In the genomic region with DNA sequence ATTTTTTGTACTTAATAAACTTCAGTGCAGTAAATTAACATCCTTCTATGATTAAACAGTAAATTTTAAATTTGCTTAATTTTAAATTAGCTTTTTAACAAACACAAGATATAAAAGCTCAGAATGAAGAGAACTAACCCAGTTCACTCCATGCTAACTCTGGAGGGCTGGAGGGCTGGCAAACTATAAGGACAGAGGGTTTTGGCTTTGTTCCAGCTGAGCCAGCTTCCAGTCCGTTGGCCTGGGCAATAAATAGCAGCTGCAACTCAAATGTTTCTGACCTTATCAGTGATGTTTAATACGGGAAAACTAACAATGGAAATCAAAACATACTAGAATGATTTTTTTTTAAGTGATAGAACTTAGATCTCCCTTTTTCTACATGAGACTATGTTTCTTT, we compare ENCODE assay signal across 12 mouse cellular contexts.
DNase-seq lines count a peak whose midpoint lies in the region; ATAC-seq and TF ChIP-seq lines count a peak whose summit lies in the region.
"Had no signal": no experiment of that assay in that cellular context is flagged by ENCODE, and none has a peak within 500 bp of the region (broad histone marks: within the 10 kb centered on the region; RNA-seq: fewer than 3 reads in every experiment).

No protein-coding gene starts in this region.

- H3K27me3 ChIP-seq in limb, embryonic 14.5 days (ENCODE audit: control insufficient read depth, insufficient read depth, low read length) = no peaks in the 10 kb centered on the region
- H3K27me3 ChIP-seq in limb, embryonic 10.5 days (ENCODE audit: low read depth, poor library complexity, severe bottlenecking) = no peaks in the 10 kb centered on the region
- H3K27me3 ChIP-seq: heart, embryonic 13.5 days had no signal

- no peak overlapping the region for H3K4me2 ChIP-seq in limb, embryonic 14.5 days (replicated peaks; ENCODE audit: low read depth, low read length, severe bottlenecking)
- H3K4me2 ChIP-seq: heart, embryonic 13.5 days had no signal

- 8% methylated on average over 2 of the region's 2 CpGs for WGBS in limb, embryonic 14.5 days
- 61% methylated on average over 2 of the region's 2 CpGs for WGBS in limb, embryonic 10.5 days

- DNase-seq in gastrocnemius, adult 2 months = peak; percentile 30
- no peak for DNase-seq in gastrocnemius, postnatal 36 days
- DNase-seq in limb, embryonic 14.5 days (ENCODE audit: low spot score) = peak; percentile 51
- no peak for DNase-seq in limb, embryonic 10.5 days (ENCODE audit: low spot score)
- peak; percentile 15 for DNase-seq in Muller cell, postnatal 12 days (ENCODE audit: inconsistent ontology term)
- DNase-seq in heart, postnatal 14 days = peak; percentile 16 to 40
- no peak for DNase-seq in urinary bladder, postnatal 25 days (ENCODE audit: low spot score)
- DNase-seq in left cerebral cortex, postnatal 25 days (ENCODE audit: low spot score in 2 of 2) = no peak
- DNase-seq: kidney, adult 18-20 months had no signal

- no peak for ATAC-seq in limb, embryonic 14.5 days (ENCODE audit: low FRiP score, low read depth)

- no peaks in the 10 kb centered on the region for H3K36me3 ChIP-seq in limb, embryonic 14.5 days (ENCODE audit: control insufficient read depth, insufficient read depth, low read length)
- H3K36me3 ChIP-seq in limb, embryonic 10.5 days = no peaks in the 10 kb centered on the region
- H3K36me3 ChIP-seq: heart, embryonic 13.5 days had no signal

- H3K27ac ChIP-seq in gastrocnemius, adult 2 months = no peak overlapping the region
- H3K27ac ChIP-seq in limb, embryonic 14.5 days (replicated peaks; ENCODE audit: low read depth, low read length) = no peak overlapping the region
- H3K27ac ChIP-seq in limb, embryonic 10.5 days = no peak overlapping the region
- H3K27ac ChIP-seq: heart, embryonic 13.5 days; liver, embryonic 14.5 days had no signal

- no peak overlapping the region for H3K4me3 ChIP-seq in gastrocnemius, adult 2 months
- H3K4me3 ChIP-seq in limb, embryonic 14.5 days (replicated peaks; ENCODE audit: low read length) = no peak overlapping the region
- no peak overlapping the region for H3K4me3 ChIP-seq in limb, embryonic 10.5 days
- H3K4me3 ChIP-seq: erythroblast, embryonic 14.5 days; heart, embryonic 13.5 days had no signal

- H3K9ac ChIP-seq in limb, embryonic 14.5 days (ENCODE audit: low read depth, low read length, severe bottlenecking) = no peak overlapping the region
- H3K9ac ChIP-seq: heart, embryonic 13.5 days; liver, embryonic 14.5 days had no signal

- intact Hi-C loops in gastrocnemius, adult 2 months (cut with DNase I) = no loop called here
- intact Hi-C loops in gastrocnemius, postnatal 36 days (cut with DNase I) = no loop called here
- intact Hi-C loops in heart, postnatal 14 days (cut with DNase I) = no loop called here
- intact Hi-C loops in left cerebral cortex, postnatal 25 days (cut with DNase I) = no loop called here

- no peaks in the 10 kb centered on the region for H3K9me3 ChIP-seq in limb, embryonic 14.5 days (ENCODE audit: control insufficient read depth, low read length)
- no peaks in the 10 kb centered on the region for H3K9me3 ChIP-seq in limb, embryonic 10.5 days (replicated peaks)
- H3K9me3 ChIP-seq: heart, embryonic 13.5 days had no signal

- H3K4me1 ChIP-seq in limb, embryonic 14.5 days (ENCODE audit: control insufficient read depth, insufficient read depth, low read length) = no peaks in the 10 kb centered on the region; the same call in 1 of the 2 replicates
- H3K4me1 ChIP-seq in limb, embryonic 10.5 days = no peaks in the 10 kb centered on the region

- TF ChIP-seq CTCF in gastrocnemius, adult 2 months (IDR thresholded peaks at IDR 0.05) = no peak

- TF ChIP-seq POLR2A in limb, embryonic 14.5 days (IDR thresholded peaks at IDR 0.05; ENCODE audit: borderline replicate concordance, extremely low read depth, insufficient read depth, insufficient read length) = no peak

Comparison
In these comparisons a context has a peak if more than half of its experiments do, and no peak if none do; other contexts are left out.
1. DNase-seq: peak in gastrocnemius, adult 2 months (single experiment), limb, embryonic 14.5 days (single experiment), Muller cell, postnatal 12 days (single experiment) and heart, postnatal 14 days (2 of 2); none in gastrocnemius, postnatal 36 days (0 of 2), limb, embryonic 10.5 days (single experiment), urinary bladder, postnatal 25 days (single experiment) and left cerebral cortex, postnatal 25 days (0 of 2).